Mouse (Mus musculus): Measurements from ENCODE around the gene Pdk1. TPM values are rescaled to one million over a fixed set of nuclear protein-coding genes. Genes with fewer than 3 reads are reported as not detected.
"Not testable (repeated sequence)": the region's sequence is repeated elsewhere in the genome, so short reads cannot be mapped to it uniquely, and the experiment has no call there.

Pdk1 gene
- polyA plus RNA-seq, 1 experiment from 2014 or later = 17.6 TPM

DNA sequence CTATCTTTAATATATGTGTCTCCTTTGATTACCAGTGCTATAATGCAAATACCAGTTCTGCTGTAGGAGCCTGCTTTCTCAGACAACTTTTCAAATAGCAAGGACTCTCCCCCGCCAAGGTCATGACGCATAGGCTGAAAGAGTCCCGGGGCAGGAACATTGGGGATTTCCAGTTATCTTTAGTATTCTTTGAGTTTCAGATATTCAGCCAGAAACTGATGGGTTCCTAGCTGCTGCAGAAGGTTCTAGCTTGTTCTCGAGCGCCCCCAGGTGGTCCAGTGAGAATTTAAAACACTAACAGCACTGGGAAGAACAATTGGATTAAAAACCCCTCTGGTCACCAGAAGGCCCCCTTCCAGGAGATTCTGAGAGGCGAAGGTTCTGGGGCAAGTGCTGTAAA lies 35.2 kb upstream of the Pdk1 start:
- H3K9me3 ChIP-seq (ENCODE audit: control insufficient read depth, low read length) = no peaks in the 10 kb centered on the region
- H3K9ac ChIP-seq (replicated peaks; ENCODE audit: low read depth, low read length) = no peak overlapping the region
- no peaks in the 10 kb centered on the region for H3K27me3 ChIP-seq (ENCODE audit: control insufficient read depth, insufficient read depth, low read length)
- ATAC-seq (ENCODE audit: low read depth) = no peak
- no peak overlapping the region for H3K27ac ChIP-seq (ENCODE audit: low read depth, low read length)
- H3K4me3 ChIP-seq (ENCODE audit: low read depth, low read length) = no peak overlapping the region
- no peaks in the 10 kb centered on the region for H3K4me1 ChIP-seq (ENCODE audit: control insufficient read depth, insufficient read depth, low read length)
- WGBS = 43% methylated on average over 6 of the region's 6 CpGs
- no peak overlapping the region for H3K4me2 ChIP-seq (ENCODE audit: low read depth, low read length)
- H3K36me3 ChIP-seq (ENCODE audit: control insufficient read depth, insufficient read depth, low read length) = no peaks in the 10 kb centered on the region

DNA sequence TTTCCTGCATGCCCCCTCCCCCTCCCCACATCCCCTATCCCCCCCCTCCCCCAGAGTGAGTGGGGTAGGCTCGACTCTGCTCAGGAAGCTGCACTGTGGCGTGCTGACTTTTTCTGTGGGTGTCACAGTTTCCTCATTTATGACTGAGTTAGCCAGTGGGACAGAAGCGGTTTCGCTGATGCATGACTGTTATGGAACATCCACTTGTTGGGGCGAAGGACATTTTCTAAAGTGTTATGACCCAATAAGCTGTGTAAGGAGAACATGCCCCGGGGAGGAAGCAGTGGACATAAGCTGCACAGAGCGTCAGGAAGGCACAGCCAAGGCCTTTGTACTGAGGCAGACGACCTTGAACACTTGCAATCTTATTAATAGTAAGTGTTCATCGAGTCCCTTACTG lies 29.7 kb upstream of the Pdk1 start:
- H3K27me3 ChIP-seq (ENCODE audit: control insufficient read depth, insufficient read depth, low read length) = no peaks in the 10 kb centered on the region
- H3K4me1 ChIP-seq (ENCODE audit: control insufficient read depth, insufficient read depth, low read length) = no peaks in the 10 kb centered on the region
- H3K36me3 ChIP-seq (ENCODE audit: control insufficient read depth, insufficient read depth, low read length) = no peaks in the 10 kb centered on the region
- no peak overlapping the region for H3K27ac ChIP-seq (ENCODE audit: low read depth, low read length)
- H3K4me3 ChIP-seq (ENCODE audit: low read depth, low read length) = no peak overlapping the region
- no peaks in the 10 kb centered on the region for H3K9me3 ChIP-seq (ENCODE audit: control insufficient read depth, low read length)
- WGBS = 87% methylated on average over 9 of the region's 9 CpGs
- no peak overlapping the region for H3K9ac ChIP-seq (replicated peaks; ENCODE audit: low read depth, low read length)
- no peak overlapping the region for H3K4me2 ChIP-seq (ENCODE audit: low read depth, low read length)
- ATAC-seq (ENCODE audit: low read depth) = no peak

DNA sequence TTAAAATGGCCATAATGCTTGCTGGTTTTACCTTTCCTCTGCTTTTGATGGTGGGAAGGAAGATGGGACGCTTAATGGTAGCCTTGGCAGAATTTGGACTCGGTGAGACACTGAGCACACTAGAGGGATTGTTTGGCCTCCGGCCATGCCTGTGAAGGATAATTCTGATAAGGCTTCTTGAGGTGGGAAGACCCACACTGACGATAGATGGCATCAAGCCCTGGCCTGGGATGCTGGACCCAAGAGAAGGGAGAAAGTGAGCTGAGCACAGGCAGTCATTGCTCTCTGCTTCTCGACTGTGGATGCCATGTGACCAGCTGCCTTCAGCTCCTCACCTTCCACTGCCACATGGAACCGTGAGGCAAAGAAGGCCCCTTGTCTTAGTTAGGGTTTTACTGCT lies 28.1 kb upstream of the Pdk1 start:
- Histone ChIP-seq H3K27ac (ENCODE audit: low read depth, low read length) (no peak overlapping the region), H3K9me3 (ENCODE audit: control insufficient read depth, low read length) (no peaks in the 10 kb centered on the region), H3K4me2 (ENCODE audit: low read depth, low read length) (no peak overlapping the region), H3K9ac (replicated peaks; ENCODE audit: low read depth, low read length) (no peak overlapping the region), H3K27me3 (ENCODE audit: control insufficient read depth, insufficient read depth, low read length) (no peaks in the 10 kb centered on the region), H3K4me3 (ENCODE audit: low read depth, low read length) (no peak overlapping the region), H3K36me3 (ENCODE audit: control insufficient read depth, insufficient read depth, low read length) (no peaks in the 10 kb centered on the region), H3K4me1 (ENCODE audit: control insufficient read depth, insufficient read depth, low read length) (no peaks in the 10 kb centered on the region)
- ATAC-seq (ENCODE audit: low read depth) = no peak
- 94% methylated on average over 6 of the region's 6 CpGs for WGBS

DNA sequence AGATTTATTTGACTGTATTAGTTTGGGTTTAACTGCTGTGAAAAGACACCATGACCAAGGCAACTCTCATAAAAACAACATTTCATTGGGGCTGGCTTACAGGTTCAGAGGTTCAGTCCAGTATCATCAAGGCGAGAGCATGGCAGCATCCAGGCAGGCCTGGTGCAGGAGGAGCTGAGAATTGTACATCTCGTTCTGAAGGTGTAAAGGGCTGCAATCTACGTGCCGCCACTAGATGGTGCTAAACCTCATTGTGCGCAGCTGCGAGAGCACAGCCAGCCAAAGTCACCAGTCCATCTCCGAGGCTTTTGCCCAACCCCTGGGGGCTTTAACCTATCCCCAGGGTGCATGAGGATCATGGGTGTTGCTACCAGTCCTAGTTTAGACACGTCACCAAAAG lies 20.9 kb upstream of the Pdk1 start:
- not testable (repeated sequence) for H3K4me2 ChIP-seq (ENCODE audit: low read depth, low read length); H3K4me3 ChIP-seq (ENCODE audit: low read depth, low read length); H3K9ac ChIP-seq (replicated peaks; ENCODE audit: low read depth, low read length); H3K36me3 ChIP-seq (ENCODE audit: control insufficient read depth, insufficient read depth, low read length); H3K4me1 ChIP-seq (ENCODE audit: control insufficient read depth, insufficient read depth, low read length); H3K9me3 ChIP-seq (ENCODE audit: control insufficient read depth, low read length); H3K27me3 ChIP-seq (ENCODE audit: control insufficient read depth, insufficient read depth, low read length); H3K27ac ChIP-seq (ENCODE audit: low read depth, low read length)
- peak; percentile 65; the same call in 1 of the 2 replicates for ATAC-seq (ENCODE audit: low read depth)
- 2% methylated on average over 6 of the region's 8 CpGs for WGBS

DNA sequence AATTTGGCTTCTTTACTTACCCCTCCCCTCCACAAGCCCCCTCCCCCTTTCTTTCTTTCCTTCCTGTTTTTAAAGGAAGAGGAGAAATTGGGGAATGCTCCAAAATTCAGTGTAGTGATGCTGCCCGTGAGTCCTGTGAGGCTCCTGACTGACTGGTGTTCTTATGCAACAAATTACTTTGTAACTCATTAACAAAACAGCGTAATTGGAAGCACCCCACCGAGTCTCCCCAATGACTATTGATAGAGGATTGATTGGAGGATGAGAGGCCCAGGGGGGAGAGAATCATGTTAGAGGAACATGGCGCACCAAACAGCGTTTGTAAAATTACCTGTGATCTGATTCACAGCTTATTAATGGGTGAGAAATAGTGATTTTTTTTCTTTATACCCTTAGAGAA lies 17.9 kb upstream of the Pdk1 start:
- no peak overlapping the region for H3K4me3 ChIP-seq (ENCODE audit: low read depth, low read length)
- H3K4me1 ChIP-seq (ENCODE audit: control insufficient read depth, insufficient read depth, low read length) = no peaks in the 10 kb centered on the region
- no peak overlapping the region for H3K27ac ChIP-seq (ENCODE audit: low read depth, low read length)
- H3K27me3 ChIP-seq (ENCODE audit: control insufficient read depth, insufficient read depth, low read length) = no peaks in the 10 kb centered on the region
- ATAC-seq (ENCODE audit: low read depth) = no peak
- H3K9me3 ChIP-seq (ENCODE audit: control insufficient read depth, low read length) = no peaks in the 10 kb centered on the region
- no peak overlapping the region for H3K4me2 ChIP-seq (ENCODE audit: low read depth, low read length)
- WGBS = 45% methylated on average over 5 of the region's 5 CpGs
- no peak overlapping the region for H3K9ac ChIP-seq (replicated peaks; ENCODE audit: low read depth, low read length)
- no peaks in the 10 kb centered on the region for H3K36me3 ChIP-seq (ENCODE audit: control insufficient read depth, insufficient read depth, low read length)

DNA sequence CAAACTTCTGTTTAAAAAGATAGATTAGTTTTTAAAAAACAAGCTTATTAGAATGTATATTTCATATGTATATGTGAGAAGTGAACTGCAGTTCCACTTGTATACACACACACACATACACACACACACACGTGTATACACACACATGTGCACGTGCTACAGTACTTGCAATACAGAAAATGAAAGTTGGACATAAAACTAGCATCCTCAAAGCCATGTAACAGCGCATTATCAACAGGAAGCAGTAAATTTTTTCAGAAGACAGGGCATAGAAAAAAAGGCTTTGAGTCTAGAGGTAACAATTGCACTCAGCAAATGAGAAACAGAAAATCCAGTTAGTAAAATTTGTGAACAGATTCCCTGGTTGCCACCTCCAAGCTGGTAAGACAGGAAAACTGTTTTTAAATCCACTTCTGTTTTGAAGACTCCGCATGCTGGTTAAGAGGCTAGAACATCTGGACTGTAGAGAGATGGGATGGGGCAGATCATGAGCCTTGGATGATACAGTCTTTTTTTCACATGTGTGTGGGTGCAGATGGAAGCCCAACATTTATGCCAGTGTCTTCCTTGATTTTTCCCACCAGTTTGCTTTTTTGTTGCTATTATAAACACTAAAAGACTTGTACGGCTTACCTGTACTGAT lies 9.4 kb upstream of the Pdk1 start:
- Histone ChIP-seq H3K27me3 (ENCODE audit: control insufficient read depth, insufficient read depth, low read length) (no peaks in the 10 kb centered on the region), H3K9ac (replicated peaks; ENCODE audit: low read depth, low read length) (no peak overlapping the region), H3K4me2 (ENCODE audit: low read depth, low read length) (no peak overlapping the region), H3K4me3 (ENCODE audit: low read depth, low read length) (no peak overlapping the region), H3K4me1 (ENCODE audit: control insufficient read depth, insufficient read depth, low read length) (no peaks in the 10 kb centered on the region), H3K27ac (ENCODE audit: low read depth, low read length) (no peak overlapping the region), H3K9me3 (ENCODE audit: control insufficient read depth, low read length) (no peaks in the 10 kb centered on the region), H3K36me3 (ENCODE audit: control insufficient read depth, insufficient read depth, low read length) (no peaks in the 10 kb centered on the region)
- ATAC-seq (ENCODE audit: low read depth) = no peak
- 87% methylated on average over 5 of the region's 5 CpGs for WGBS

DNA sequence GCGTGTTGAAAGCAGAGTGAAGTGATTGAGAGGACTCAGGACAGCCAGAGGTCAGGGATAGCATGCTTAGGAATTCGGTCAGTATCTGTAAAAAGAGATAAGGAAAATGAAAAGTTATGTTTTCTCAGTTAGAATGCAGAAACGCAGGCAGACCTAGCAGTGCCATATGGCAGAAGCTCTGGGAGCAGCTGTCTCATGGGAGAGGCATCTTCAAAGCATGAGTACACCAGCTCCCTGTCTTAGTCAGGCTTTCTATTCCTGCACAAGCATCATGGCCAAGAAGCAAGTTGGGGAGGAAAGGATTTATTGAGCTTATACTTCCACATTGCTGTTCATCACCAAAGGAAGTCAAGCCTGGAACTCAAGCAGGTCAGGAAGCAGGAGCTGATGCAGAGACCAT lies 8.0 kb upstream of the Pdk1 start:
- H3K27ac ChIP-seq (ENCODE audit: low read depth, low read length) = no peak overlapping the region
- H3K4me3 ChIP-seq (ENCODE audit: low read depth, low read length) = no peak overlapping the region
- no peaks in the 10 kb centered on the region for H3K27me3 ChIP-seq (ENCODE audit: control insufficient read depth, insufficient read depth, low read length)
- H3K9me3 ChIP-seq (ENCODE audit: control insufficient read depth, low read length) = no peaks in the 10 kb centered on the region
- H3K9ac ChIP-seq (replicated peaks; ENCODE audit: low read depth, low read length) = no peak overlapping the region
- H3K36me3 ChIP-seq (ENCODE audit: control insufficient read depth, insufficient read depth, low read length) = no peaks in the 10 kb centered on the region
- 76% methylated on average over 3 of the region's 3 CpGs for WGBS
- ATAC-seq (ENCODE audit: low read depth) = no peak
- H3K4me2 ChIP-seq (ENCODE audit: low read depth, low read length) = no peak overlapping the region
- H3K4me1 ChIP-seq (ENCODE audit: control insufficient read depth, insufficient read depth, low read length) = no peaks in the 10 kb centered on the region

DNA sequence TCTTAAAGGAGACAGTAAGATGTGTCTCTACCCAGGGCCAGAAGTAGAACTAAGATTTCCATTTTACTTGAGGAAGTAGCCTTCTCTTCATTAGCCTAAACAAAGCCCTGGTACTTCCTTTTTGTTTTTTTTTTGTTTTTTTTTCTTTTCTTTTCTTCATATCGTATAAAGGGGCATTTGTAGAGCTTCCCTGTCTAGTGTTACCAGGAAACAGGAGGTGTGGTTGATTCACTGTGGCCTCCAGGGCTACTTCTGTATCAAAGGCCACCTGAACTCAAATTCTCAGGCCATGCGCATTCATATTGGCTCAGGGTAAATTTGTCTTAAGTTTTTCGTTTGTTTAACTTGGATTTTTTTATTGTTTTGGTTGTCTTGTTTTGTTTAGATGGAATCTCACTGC lies 7.1 kb upstream of the Pdk1 start:
- no peak for ATAC-seq (ENCODE audit: low read depth)
- 73% methylated on average over 3 of the region's 3 CpGs for WGBS

DNA sequence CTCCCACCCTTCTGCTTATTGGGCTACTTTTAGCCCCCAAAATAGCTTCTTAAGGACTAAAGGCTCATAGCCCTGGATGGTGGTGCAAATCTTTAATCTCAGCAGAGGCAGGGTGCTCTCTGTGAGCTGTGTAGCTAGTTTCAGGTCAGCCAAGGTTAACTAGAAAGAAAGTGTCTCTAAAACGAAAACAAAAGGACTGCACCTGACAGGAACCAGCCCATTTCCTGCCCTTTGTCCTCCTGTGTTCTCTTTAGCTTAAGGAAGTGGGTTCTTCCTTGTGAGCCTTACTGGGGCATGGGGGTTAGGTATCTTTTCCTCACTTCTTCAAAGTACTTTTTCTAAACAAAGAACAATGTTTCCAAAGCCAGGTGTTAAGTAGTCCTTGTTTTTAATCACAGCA lies 6.5 kb upstream of the Pdk1 start:
- Histone ChIP-seq H3K9ac (replicated peaks; ENCODE audit: low read depth, low read length) (no peak overlapping the region), H3K27me3 (ENCODE audit: control insufficient read depth, insufficient read depth, low read length) (no peaks in the 10 kb centered on the region), H3K36me3 (ENCODE audit: control insufficient read depth, insufficient read depth, low read length) (no peaks in the 10 kb centered on the region), H3K4me2 (ENCODE audit: low read depth, low read length) (no peak overlapping the region), H3K4me1 (ENCODE audit: control insufficient read depth, insufficient read depth, low read length) (no peaks in the 10 kb centered on the region), H3K9me3 (ENCODE audit: control insufficient read depth, low read length) (no peaks in the 10 kb centered on the region), H3K27ac (ENCODE audit: low read depth, low read length) (no peak overlapping the region), H3K4me3 (ENCODE audit: low read depth, low read length) (no peak overlapping the region)
- ATAC-seq (ENCODE audit: low read depth) = no peak
- 52% methylated on average over 1 of the region's 1 CpGs for WGBS

More for the DNA sequence above, 7.1 kb upstream of the Pdk1 start:
- H3K9ac ChIP-seq (replicated peaks; ENCODE audit: low read depth, low read length) = no peak overlapping the region
- H3K27ac ChIP-seq (ENCODE audit: low read depth, low read length) = no peak overlapping the region
- no peaks in the 10 kb centered on the region for H3K4me1 ChIP-seq (ENCODE audit: control insufficient read depth, insufficient read depth, low read length)
- H3K9me3 ChIP-seq (ENCODE audit: control insufficient read depth, low read length) = no peaks in the 10 kb centered on the region
- H3K36me3 ChIP-seq (ENCODE audit: control insufficient read depth, insufficient read depth, low read length) = no peaks in the 10 kb centered on the region
- H3K27me3 ChIP-seq (ENCODE audit: control insufficient read depth, insufficient read depth, low read length) = no peaks in the 10 kb centered on the region
- H3K4me2 ChIP-seq (ENCODE audit: low read depth, low read length) = no peak overlapping the region
- H3K4me3 ChIP-seq (ENCODE audit: low read depth, low read length) = no peak overlapping the region
